Mouse (Mus musculus) forebrain, embryonic 11.5 days (tissue): ENCODE data around the gene Lrrc25. TPM values are rescaled to one million over a fixed set of nuclear protein-coding genes. Genes with fewer than 3 reads are reported as not detected.
A peak's percentile ranks its signal among the peaks of the same experiment; 100 is the strongest.

Experiments used
- ATAC-seq: fragments of 200-750 bp; cut with Nextera tagmentation; replicated peaks from 2 replicates; pipeline ENCODE4 v1.8.0; 2017; ENCODE audit warnings: moderate TSS enrichment; ENCODE audit not compliant: low FRiP score
- DNase-seq: peaks from one replicate; pipeline ENCODE4 v3.0.0-alpha.2; 2017; ENCODE audit warnings: low spot score
- H3K27ac ChIP-seq: fragments of 300-500 bp; sonication (generic); 2 replicates; pipeline ENCODE4 v1.5.1; 2014; ENCODE audit warnings: low read depth, low read length
- H3K27me3 ChIP-seq: fragments of 300-500 bp; sonication (generic); 2 replicates; pipeline ENCODE4 v1.6.1; 2014; ENCODE audit warnings: mild to moderate bottlenecking, low read length, mixed read lengths; ENCODE audit not compliant: control insufficient read depth, insufficient read depth
- H3K36me3 ChIP-seq: fragments of 300-500 bp; sonication (generic); 2 replicates; pipeline ENCODE4 v1.6.1; 2014; ENCODE audit warnings: mild to moderate bottlenecking, low read length, moderate library complexity, mixed read lengths; ENCODE audit not compliant: control insufficient read depth, insufficient read depth
- H3K4me1 ChIP-seq: fragments of 300-500 bp; sonication (generic); replicated peaks from 2 replicates; pipeline ENCODE4 v1.6.1; 2014; ENCODE audit warnings: low read length, mixed read lengths; ENCODE audit not compliant: control insufficient read depth, insufficient read depth
- H3K4me2 ChIP-seq: fragments of 300-500 bp; sonication (generic); 2 replicates; pipeline ENCODE4 v1.6.1; 2014; ENCODE audit warnings: low read depth, mild to moderate bottlenecking, low read length, moderate library complexity, mixed read lengths; ENCODE audit not compliant: severe bottlenecking
- H3K4me3 ChIP-seq: fragments of 300-500 bp; sonication (generic); 2 replicates; pipeline ENCODE4 v1.5.1; 2014; ENCODE audit warnings: low read depth, low read length
- H3K9ac ChIP-seq: fragments of 300-500 bp; sonication (generic); 2 replicates; pipeline ENCODE4 v1.6.1; 2014; ENCODE audit warnings: low read length
- H3K9me3 ChIP-seq: fragments of 300-500 bp; sonication (generic); 2 replicates; pipeline ENCODE4 v1.6.1; 2016; ENCODE audit warnings: low read length, mixed read lengths; ENCODE audit not compliant: control insufficient read depth
- WGBS: fragments of 180-500 bp; shearing (Covaris S2); extraction: QIAGEN DNeasy Blood & Tissue Kit; methylation state at CpG from one replicate; pipeline ENCODE4 v1.1.7; 2014; 5-methylcytosine and 5-hydroxymethylcytosine counted together
- polyA plus RNA-seq: library from polyadenylated mRNA; unstranded; fragments of >200 nt; fragmentation: Nextera tagmentation; extraction: Ambion mirVana; gene quantifications from 2 replicates; pipeline ENCODE4 v1.2.1, GENCODE M21; 2014

Lrrc25 gene
- polyA plus RNA-seq, 1 experiment from 2014 or later: 1.2 TPM

GRCm38 (mm10) chr8:70596775-70597416 lies 19.1 kb upstream of the Lrrc25 start:
- DNase-seq: peak; percentile 74
- H3K9me3 ChIP-seq: no peaks in the 10 kb centered on the region; the same call in 1 of the 2 replicates
- ATAC-seq: no peak
- 83% methylated on average over 17 of the region's 17 CpGs for WGBS
- H3K4me2 ChIP-seq: no peak overlapping the region
- no peaks in the 10 kb centered on the region; the same call in 1 of the 2 replicates for H3K27me3 ChIP-seq
- H3K36me3 ChIP-seq: no peaks in the 10 kb centered on the region; the same call in 1 of the 2 replicates
- no peak overlapping the region for H3K9ac ChIP-seq
- H3K27ac ChIP-seq: no peak overlapping the region
- H3K4me3 ChIP-seq: no peak overlapping the region
- H3K4me1 ChIP-seq: peaks cover 47% of the 10 kb centered on the region

- WGBS: 5% methylated on average over 67 of the region's 68 CpGs
- Histone ChIP-seq H3K36me3 (no peaks in the 10 kb centered on the region; the same call in 1 of the 2 replicates), H3K9ac (peak overlapping the region; percentile 74), H3K27me3 (no peaks in the 10 kb centered on the region; the same call in 1 of the 2 replicates), H3K4me3 (peak overlapping the region; percentile 46), H3K27ac (peak overlapping the region; percentile 25; the same call in 1 of the 2 replicates), H3K4me2 (peak overlapping the region; percentile 91), H3K4me1 (peaks cover 47% of the 10 kb centered on the region), H3K9me3 (no peaks in the 10 kb centered on the region; the same call in 1 of the 2 replicates)
- DNase-seq (peak; percentile 71), ATAC-seq (no peak)
Observed at GRCm38 (mm10) chr8:70597417-70598272, 18.3 kb upstream of the Lrrc25 start.

- Histone ChIP-seq H3K4me3 (peak overlapping the region; percentile 46), H3K27ac (peak overlapping the region; percentile 25; the same call in 1 of the 2 replicates), H3K9me3 (no peaks in the 10 kb centered on the region; the same call in 1 of the 2 replicates), H3K4me1 (peaks cover 47% of the 10 kb centered on the region), H3K9ac (peak overlapping the region; percentile 74), H3K4me2 (peak overlapping the region; percentile 91), H3K27me3 (no peaks in the 10 kb centered on the region; the same call in 1 of the 2 replicates), H3K36me3 (no peaks in the 10 kb centered on the region; the same call in 1 of the 2 replicates)
- DNase-seq (peak; percentile 94), ATAC-seq (peak; percentile 35)
- under 1% methylated on average over 29 of the region's 29 CpGs for WGBS
Observed at GRCm38 (mm10) chr8:70598283-70598682, 17.7 kb upstream of the Lrrc25 start.

- no peak for DNase-seq
- Histone ChIP-seq H3K36me3 (no peaks in the 10 kb centered on the region; the same call in 1 of the 2 replicates), H3K27ac (no peak overlapping the region), H3K4me3 (peak overlapping the region; percentile 46), H3K9me3 (no peaks in the 10 kb centered on the region; the same call in 1 of the 2 replicates), H3K4me2 (peak overlapping the region; percentile 91), H3K27me3 (no peaks in the 10 kb centered on the region; the same call in 1 of the 2 replicates), H3K9ac (peak overlapping the region; percentile 74), H3K4me1 (peaks cover 43% of the 10 kb centered on the region)
- 13% methylated on average over 10 of the region's 10 CpGs for WGBS
- ATAC-seq: no peak
Observed at GRCm38 (mm10) chr8:70598722-70599121, 17.2 kb upstream of the Lrrc25 start.

GRCm38 (mm10) chr8:70599507-70600290 lies 16.3 kb upstream of the Lrrc25 start:
- ATAC-seq: no peak
- no peak overlapping the region for H3K4me3 ChIP-seq
- WGBS: 86% methylated on average over 12 of the region's 12 CpGs

GRCm38 (mm10) chr8:70600473-70601270 lies 15.3 kb upstream of the Lrrc25 start:
- Histone ChIP-seq H3K9ac (peak overlapping the region; percentile 32), H3K9me3 (no peaks in the 10 kb centered on the region; the same call in 1 of the 2 replicates), H3K4me1 (peaks cover 33% of the 10 kb centered on the region), H3K4me3 (peak overlapping the region; percentile 18; the same call in 1 of the 2 replicates), H3K36me3 (no peaks in the 10 kb centered on the region; the same call in 1 of the 2 replicates), H3K27me3 (no peaks in the 10 kb centered on the region; the same call in 1 of the 2 replicates), H3K4me2 (peak overlapping the region; percentile 51), H3K27ac (peak overlapping the region; percentile 91)
- peak; percentile 22; the same call in 1 of the 2 replicates for ATAC-seq
- 14% methylated on average over 10 of the region's 10 CpGs for WGBS
- DNase-seq: no peak

More at GRCm38 (mm10) chr8:70599507-70600290, 16.3 kb upstream of the Lrrc25 start:
- H3K27ac ChIP-seq: no peak overlapping the region; the same call in 1 of the 2 replicates
- H3K27me3 ChIP-seq: no peaks in the 10 kb centered on the region; the same call in 1 of the 2 replicates
- no peak overlapping the region for H3K4me2 ChIP-seq
- DNase-seq: no peak
- H3K9me3 ChIP-seq: no peaks in the 10 kb centered on the region; the same call in 1 of the 2 replicates
- peaks cover 41% of the 10 kb centered on the region for H3K4me1 ChIP-seq
- no peak overlapping the region for H3K9ac ChIP-seq
- no peaks in the 10 kb centered on the region; the same call in 1 of the 2 replicates for H3K36me3 ChIP-seq

GRCm38 (mm10) chr8:70601271-70601649 lies 14.7 kb upstream of the Lrrc25 start:
- no peaks in the 10 kb centered on the region for H3K36me3 ChIP-seq
- under 1% methylated on average over 26 of the region's 26 CpGs for WGBS
- peak overlapping the region; percentile 51 for H3K4me2 ChIP-seq
- H3K9ac ChIP-seq: peak overlapping the region; percentile 32
- no peaks in the 10 kb centered on the region for H3K27me3 ChIP-seq
- peaks cover 36% of the 10 kb centered on the region for H3K4me1 ChIP-seq
- peak; percentile 97 for DNase-seq
- H3K9me3 ChIP-seq: no peaks in the 10 kb centered on the region; the same call in 1 of the 2 replicates
- H3K4me3 ChIP-seq: peak overlapping the region; percentile 18; the same call in 1 of the 2 replicates
- H3K27ac ChIP-seq: peak overlapping the region; percentile 91
- ATAC-seq: peak; percentile 77
